Mouse (Mus musculus): Measurements from ENCODE around the gene Agpat4. TPM values are rescaled to one million over a fixed set of nuclear protein-coding genes. Genes with fewer than 3 reads are reported as not detected.
"Not testable (repeated sequence)": the region's sequence is repeated elsewhere in the genome, so short reads cannot be mapped to it uniquely, and the experiment has no call there.

Gene Agpat4
- total RNA-seq, 4 experiments from 2014 or later: 53.1 to 56.3 (median 54.5) TPM

DNA sequence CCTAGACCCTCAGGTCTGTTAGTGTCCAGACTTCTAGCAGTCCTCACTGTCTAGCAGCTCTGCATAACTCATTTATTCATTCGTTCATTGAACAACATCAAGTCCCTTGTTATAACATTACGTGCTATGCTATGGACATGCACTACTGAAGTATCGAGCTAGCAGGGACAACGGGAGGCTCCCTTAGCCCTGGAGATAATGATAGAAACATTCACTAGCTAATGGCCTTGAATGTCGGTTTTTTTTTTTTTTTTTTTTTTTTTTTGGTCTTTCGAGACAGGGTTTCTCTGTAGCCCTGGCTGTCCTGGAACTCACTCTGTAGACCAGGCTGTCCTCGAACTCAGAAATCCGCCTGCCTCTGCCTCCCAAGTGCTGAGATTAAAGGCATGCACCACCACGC, 3.8 kb downstream of the Agpat4 start:
- not testable (repeated sequence) for DNase-seq (ENCODE audit: low spot score in 2 of 2)

DNA sequence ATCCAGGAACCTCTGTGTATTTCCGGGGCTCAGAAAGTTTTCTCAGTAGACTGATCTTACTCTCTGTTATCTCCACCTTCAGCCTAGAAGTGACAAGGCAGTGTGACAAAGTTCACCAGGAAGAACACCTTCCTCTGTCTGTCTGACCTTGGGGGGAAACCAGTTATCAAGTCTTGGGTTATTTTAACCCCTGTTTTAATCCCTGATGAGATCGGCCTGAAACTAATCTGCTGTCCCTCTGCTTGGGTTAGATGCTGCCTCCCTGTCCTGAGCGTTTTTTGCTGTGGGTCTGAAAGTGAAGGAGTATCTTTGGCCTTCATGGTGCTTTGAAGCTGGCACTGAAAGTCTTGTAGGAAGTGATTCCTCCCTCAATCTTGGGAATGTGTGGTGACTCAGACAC, 4.7 kb downstream of the Agpat4 start:
- no peak for DNase-seq (ENCODE audit: low spot score in 2 of 2)

DNA sequence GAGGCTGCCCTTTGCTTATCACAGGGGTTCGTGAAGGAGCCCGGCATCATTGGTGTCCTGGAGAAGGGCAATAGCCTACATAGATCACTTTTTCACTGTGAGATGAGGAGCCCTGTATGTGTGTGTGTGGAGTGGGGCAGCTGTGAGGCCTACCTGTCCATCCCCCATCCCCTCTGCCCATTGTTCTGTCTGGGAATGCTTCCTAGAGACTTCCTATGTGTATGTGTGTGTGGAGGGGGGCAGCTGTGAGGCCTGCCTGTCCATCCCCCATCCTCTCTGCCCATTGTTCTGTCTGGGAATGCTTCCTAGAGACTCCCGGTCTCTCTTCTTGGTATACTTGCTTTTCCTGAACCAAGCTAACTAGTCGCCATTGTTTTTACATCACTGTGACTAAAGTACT, 8.6 kb downstream of the Agpat4 start:
- no peak for DNase-seq (ENCODE audit: low spot score in 2 of 2)

DNA sequence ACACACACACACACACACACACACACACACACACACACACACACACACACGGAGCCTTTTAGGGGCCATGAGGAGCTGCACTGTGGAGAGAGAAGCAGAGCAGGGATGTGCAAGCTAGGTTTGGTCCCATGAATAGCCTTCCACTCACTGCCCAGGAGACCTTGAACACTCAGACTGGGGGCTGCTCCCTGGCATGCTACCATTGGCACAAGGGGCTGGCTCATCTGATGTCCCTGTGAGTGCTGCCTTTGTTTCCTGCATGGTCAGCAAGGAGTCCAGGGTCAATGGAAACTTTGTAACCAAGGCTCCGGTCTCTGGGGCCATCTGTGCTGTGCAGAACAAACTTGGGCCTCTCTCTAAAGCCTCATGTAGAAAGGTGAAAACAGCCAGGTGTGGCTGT, 10.5 kb downstream of the Agpat4 start:
- no peak for DNase-seq (ENCODE audit: low spot score in 2 of 2)

DNA sequence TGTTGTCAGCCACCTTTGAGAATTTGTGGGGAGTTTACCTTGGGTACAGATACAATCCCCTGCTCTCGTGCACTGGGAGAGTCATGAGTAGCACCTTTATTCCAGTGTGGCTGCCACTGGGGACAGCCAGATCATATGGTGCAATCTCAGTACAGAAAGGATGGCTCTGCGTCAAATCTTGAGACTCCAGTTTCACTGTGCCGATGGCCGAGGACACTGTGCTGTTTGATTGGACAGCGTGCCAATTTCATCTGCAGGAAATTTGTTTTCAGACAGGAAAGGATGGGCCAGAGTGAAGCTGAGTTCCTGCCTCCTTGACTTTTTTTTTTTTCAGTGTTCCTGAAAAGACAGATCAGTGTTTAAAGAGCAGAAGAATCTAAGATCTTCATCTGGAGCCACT, 12.7 kb downstream of the Agpat4 start:
- no peak for DNase-seq (ENCODE audit: low spot score in 2 of 2)

DNA sequence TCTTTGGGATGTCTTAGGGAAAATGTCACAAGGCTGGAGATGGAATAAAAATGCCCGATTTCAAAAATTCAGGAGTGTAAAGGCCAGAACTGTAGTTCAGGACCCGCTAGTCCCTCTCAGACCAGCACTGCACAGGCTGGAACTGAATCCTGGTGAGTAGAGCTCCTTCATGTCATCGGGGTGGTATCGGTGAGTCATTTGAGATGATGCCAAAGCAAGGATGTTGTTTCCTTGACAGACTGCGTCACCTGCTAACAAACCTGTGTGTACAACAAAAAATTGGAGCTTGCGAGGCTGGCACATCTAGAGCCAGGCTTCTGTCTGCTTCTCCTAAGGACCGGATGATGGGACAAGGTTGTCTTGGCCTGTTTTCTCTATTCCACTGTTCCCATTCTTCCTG, 13.1 kb downstream of the Agpat4 start:
- DNase-seq (ENCODE audit: low spot score in 2 of 2): no peak

DNA sequence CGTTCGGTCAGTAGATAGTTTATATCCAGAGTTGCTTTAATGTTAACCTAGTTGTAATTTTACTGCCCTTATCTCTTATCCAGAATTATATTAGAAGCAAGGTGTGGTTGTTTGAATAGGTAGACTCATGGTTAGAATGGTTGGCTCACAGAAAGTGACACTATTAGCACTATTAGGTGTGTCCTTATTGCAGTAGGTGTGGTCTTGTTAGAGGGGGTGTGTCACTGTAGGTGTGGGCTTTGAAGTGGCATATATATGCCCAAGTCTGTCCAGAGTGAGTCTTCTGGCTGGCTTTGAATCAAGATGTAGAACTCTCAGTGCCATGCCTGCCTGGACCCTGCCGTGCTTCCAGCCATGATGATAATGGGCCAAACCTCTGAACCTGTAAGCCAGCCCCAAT, 14.4 kb downstream of the Agpat4 start:
- no peak for DNase-seq (ENCODE audit: low spot score in 2 of 2)

DNA sequence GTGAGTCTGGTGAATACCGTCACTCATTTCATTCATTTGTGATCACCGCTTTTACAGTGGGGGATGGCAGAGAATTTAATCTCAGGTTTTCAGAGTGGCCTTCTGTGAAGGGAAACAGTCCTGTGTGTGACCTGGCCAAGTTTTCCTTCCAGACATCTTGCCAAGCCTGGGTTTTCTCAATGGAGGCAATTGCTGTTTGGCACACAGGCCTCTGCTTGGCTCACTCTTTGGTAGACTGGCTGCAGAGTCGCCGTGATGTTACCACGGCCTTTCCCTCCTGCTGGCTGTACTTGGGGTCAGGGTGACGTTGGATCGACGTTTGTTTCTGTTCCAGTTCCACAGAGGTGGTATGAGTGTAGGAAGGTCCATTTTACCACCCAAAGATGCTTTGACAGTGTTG, 15.5 kb downstream of the Agpat4 start:
- no peak for DNase-seq (ENCODE audit: low spot score in 2 of 2)

DNA sequence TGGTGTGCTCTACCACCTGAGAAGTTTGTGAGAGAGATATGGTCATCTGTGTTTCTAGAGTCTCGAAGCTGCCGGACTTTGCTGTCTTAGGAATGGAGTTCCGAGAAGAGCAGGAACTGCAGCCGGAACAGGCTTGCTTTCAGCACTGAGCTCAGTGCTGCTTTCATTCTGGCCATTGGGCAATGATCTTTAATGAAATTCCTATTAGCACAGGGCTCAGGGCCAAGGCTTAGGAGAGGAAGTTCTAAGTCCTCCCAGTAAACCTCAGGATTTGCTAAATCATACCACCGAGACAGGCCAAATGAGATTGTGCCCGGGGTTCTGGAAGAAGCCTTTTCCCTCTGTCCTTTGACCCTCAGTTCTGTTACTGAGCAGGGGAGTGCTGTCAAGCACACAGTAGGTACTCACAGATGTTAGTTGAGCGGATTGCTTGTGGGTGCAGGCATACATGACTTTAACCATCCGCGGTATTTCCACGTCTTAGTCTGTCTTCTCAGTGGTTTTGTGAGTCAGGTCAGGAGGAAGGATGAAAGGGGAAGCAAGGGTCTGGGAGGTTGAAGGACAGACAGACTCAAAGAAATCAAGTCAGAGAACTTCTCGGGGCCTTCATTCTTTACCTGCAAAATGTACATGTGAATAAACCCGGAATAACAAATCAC, 16.6 kb downstream of the Agpat4 start:
- DNase-seq (ENCODE audit: low spot score in 2 of 2): no peak

DNA sequence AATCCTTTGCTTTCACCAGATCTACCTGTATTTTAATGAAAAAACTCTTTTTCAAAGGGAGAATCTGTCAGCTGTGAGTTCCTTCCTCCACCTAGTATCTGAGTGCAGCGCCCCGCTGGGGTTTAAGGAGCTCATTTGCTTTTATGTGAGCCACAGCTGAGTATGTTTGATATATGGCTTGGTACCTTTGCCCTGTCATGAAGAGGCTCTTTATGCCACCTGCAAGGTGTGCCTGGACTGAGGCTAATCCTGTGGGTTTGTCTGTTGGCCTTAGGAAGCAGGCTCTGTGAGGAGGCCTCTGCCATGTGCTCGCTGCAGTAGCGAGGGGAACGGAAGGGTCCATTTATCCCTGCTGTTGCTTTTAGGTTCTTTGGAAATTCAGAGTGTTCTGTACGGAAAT, 19.9 kb downstream of the Agpat4 start:
- no peak for DNase-seq (ENCODE audit: low spot score in 2 of 2)

DNA sequence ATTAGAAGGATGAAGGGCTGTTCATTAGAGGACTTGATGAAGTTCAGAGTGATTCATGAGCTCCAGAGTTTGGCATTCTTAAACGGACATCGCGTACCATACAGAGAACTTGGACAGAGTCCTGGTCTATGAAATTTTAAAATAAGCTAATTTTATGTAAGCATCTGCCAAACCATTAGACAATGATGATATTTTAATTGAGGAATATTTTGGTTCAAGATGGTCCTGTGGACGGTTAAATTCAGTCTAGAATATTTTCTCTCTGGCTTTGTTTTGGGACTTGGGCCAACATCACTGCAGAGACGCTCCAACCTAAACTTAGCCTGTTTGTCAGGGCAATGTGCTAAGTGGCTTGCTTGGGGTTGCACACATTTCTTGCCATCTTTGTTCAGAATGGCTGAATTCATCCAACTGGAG, 25.5 kb downstream of the Agpat4 start:
- DNase-seq (ENCODE audit: low spot score in 2 of 2): no peak

DNA sequence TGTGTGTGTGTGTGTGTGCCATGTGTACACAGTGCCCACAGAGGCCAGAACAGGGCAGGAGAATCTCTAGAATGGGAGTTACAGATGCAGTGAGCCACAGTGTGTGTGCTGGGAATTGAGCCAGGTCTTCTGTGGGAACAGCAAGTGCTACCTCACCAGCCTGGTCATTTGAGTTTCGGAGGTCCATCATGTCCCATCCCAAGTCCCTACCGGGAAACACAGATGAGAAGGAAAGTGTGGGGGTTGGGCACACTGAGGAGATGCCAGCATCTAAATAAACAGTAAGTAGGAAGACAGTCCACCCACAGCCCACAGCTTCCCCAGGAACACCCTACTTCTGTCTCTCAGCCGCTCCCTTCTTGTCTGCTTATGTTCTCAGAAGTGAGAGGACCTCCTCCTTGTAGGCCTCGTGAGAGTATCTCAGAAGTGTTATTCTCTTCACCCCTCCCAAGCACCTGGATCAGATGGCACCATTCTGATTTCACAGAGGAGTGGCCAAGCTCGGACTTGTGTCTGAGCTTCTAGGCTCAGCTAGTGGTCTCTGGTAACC, 27.7 kb downstream of the Agpat4 start:
- DNase-seq (ENCODE audit: low spot score in 2 of 2): peak in 1 of 2 experiments; percentile 64

DNA sequence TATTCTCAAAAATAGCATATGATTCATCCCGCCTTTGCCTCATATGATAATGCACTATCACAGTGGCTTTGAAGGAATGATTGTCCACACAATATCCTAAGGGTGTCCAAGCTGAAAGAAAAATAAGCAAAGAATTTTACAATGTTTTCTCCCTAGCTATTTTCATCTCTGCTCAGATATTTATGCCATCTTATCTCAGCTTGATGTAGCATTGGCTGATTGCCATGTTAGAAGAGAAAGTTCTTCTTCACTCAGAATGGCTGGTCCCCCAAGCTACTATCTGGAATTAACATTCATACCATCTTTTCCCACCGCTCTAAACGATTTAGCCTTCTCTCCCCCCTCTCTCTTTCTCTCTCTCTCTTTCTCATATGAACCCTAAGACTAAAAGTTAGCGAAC, 29.3 kb downstream of the Agpat4 start:
- no peak for DNase-seq (ENCODE audit: low spot score in 2 of 2)

DNA sequence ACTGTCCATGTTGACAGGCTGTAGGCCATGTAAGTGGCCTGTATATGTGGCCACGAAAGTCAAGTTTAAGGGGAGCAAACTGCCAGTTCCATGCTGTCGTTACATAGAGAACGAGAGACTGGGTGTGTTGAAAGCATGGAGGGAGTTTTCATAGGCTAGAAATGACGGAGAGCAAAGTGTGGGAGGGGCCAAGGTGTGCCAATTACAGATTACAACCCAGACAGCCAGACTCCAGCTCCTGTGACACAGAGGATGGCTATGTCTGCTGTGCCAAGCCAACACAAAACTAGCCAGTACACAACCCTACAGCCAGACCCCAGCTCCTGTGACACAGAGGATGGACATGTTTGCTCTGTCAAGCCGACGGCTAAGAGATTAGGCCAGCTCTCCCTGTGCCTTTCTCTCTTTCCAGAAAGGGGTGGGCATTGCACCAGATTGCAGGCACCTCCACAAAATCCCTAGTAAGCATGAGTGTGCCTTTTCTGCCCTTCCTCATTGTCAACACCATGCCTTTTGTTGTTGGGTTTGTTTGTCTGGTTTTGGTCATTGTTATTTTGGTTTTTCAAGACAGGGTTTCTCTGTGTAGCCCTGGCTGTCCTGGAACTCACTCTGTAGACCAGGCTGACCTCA, 30.8 kb downstream of the Agpat4 start:
- no peak for DNase-seq (ENCODE audit: low spot score in 2 of 2)

DNA sequence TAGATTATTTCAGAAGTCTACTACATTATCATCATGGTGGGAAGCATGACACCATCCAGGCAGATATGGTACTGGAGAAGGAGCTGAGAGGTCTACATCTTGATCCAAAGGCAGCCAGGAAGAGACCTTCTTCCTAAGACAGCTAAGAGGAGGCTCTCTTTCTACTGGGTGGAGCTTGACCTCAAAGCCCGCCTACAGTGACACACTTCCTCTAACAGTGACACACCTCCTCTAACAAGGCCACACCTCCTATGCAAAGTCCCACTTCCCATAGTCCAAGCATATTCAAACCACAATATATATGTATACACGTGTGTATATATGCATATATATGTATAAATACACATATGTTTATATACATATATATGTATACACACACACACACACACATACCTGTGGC, 32.5 kb downstream of the Agpat4 start:
- no peak for DNase-seq (ENCODE audit: low spot score in 2 of 2)

DNA sequence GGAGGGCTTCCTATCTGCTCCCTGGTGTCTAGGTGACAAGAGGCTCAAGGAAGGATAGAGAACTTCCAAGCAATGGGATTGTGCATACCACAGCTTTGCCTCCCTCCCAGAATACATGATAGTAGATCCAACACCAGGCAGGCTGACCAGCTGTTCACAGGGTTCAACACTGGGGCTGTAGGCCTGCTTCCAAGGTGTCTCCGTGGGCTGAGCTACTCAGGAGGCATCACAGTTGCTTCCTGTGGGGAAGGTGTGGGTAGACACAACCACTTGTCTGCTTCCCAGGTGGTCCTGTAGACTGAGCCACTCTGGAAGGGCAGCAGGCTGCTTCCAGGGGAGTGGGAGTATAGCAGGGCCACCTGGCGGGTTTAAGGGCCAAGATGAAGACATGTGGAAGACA, 35.8 kb downstream of the Agpat4 start:
- no peak for DNase-seq (ENCODE audit: low spot score in 2 of 2)

DNA sequence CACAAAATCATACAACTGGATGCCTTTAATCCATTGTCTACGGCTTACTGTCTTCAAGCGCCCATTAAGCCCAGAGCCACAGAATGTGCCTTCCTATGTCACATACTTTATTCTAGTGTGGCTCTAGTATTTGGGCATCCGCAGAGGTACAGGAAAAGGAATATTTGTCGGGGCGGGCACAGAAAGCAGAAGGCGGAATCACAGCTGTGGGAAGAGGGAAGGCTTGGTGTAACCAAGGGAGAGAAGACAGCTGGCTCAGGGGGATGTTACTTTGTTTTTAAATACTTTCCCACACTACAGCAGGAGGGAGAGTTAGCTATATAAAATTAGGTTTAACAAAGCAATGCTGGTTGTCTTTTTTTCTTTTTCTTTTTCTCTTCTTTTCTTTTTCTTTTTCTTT, 36.7 kb downstream of the Agpat4 start:
- peak in 1 of 2 experiments; percentile 53 for DNase-seq (ENCODE audit: low spot score in 2 of 2)

DNA sequence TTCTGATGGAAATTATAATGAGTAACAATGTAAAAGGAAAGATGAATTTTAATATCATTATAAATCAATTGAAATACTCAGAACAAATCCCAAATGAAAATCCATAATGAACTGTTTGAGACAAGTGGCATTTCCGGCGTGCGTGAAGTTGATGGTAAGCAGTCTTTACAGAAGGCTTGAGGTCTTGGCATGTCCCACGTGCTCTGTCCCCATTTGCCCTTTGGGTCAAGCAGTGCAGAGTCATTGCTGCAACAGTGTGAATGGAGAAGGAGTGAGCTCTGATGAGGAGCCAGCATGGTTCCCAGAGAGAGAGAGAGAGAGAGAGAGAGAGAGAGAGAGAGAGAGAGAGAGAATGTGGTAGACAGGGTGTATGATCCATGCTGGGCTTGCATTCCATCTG, 37.4 kb downstream of the Agpat4 start:
- DNase-seq (ENCODE audit: low spot score in 2 of 2): no peak

DNA sequence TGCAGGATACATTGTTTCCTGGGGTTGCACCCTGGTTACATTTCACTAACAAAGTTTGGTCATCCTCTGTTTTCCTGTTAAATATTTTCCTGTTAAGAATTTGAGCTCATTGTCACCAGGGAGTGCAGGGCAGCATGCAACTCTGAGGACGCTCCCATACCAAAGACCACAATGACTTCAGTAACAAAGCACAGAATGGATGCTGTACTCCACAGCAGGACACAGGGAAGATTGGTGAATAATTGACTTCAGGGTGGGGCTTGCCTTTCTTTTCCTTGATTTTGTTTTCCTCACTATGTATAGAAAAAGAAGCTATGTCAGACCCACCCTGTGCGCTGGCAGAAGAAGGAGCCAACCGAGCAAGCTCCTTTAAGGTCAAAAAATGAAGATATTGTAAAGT, 38.2 kb downstream of the Agpat4 start:
- DNase-seq (ENCODE audit: low spot score in 2 of 2): no peak

DNA sequence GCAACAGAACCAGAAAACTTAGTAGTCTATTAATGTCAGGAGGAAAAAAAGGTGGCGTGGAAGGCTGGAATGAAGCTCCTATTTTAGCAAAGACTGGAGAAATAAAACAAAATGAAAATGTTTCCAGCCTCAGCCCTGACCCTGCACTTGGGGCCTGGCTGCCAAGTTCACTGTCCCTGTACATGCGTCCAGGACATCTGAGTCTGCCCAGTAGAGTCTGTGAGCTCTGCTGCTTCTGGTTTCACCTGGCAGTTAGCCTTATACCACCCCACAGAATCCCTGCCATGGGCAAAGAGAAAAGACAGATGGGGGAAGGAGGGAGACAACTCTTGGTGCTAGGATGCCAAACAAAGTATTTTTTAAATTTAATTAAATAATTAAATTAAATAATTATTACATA, 38.7 kb downstream of the Agpat4 start:
- no peak for DNase-seq (ENCODE audit: low spot score in 2 of 2)

DNA sequence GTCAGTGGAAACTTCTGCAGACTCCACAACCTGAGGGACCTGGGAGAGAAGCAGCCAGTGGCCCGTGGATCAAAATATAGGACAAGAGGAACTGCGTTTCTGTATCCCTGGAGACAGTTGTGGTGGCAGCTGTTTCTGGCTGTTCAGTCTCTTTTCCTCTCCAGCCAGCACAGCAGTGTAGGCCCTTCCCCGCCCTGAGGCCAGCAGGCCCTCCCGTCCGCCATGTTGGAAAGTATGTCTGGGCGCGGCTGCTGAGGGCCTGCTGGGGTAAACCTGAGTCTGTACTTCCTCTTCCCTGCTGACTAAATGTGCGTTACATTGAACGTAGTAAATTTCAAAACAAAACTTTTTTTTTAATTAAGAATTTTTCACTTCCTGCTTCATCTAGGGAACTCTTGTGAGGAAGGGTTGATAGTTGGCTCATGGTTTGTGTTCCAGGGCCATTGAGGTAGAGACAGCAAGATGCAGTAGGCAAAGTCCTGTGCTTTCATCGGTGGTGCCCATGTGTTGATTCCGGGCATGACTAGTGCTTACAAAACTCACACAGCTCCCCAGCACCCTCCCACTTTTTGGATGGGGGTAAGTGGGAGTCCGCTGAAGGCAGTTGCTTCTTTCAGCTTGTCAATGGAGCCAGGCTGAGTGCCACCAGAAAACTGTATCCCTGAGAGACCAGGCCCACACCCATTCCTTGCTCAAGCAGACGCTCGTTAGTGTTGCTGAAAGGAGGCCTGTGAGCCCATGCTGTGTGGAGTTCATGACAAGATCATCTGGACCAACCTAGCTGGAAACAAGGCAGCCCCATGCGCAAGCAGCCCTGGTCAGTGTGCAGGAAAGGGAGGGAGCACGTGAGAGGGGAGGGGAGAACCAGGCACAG, 40.9 kb downstream of the Agpat4 start:
- no peak for DNase-seq (ENCODE audit: low spot score in 2 of 2)

DNA sequence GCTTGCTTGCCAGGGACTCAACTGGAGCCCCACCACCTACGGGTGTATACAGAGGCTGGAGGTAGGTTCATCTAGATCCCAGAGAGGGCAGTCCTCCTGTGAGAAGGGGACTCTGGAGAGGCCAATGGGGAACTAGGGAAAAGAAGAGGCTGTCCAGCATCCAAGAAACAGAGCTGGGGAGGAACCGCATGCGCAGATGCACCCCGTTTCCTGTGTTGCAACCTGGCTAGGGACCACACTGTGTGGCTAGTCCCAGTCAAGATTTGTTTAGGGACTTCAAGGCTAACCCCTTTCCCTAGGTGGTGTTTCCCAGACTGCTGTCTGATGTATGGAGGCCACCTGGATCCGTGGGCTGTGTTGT, 41.5 kb downstream of the Agpat4 start:
- no peak for DNase-seq (ENCODE audit: low spot score in 2 of 2)
